9 mouse cellular contexts compared by ENCODE assay signal in the genomic region with DNA sequence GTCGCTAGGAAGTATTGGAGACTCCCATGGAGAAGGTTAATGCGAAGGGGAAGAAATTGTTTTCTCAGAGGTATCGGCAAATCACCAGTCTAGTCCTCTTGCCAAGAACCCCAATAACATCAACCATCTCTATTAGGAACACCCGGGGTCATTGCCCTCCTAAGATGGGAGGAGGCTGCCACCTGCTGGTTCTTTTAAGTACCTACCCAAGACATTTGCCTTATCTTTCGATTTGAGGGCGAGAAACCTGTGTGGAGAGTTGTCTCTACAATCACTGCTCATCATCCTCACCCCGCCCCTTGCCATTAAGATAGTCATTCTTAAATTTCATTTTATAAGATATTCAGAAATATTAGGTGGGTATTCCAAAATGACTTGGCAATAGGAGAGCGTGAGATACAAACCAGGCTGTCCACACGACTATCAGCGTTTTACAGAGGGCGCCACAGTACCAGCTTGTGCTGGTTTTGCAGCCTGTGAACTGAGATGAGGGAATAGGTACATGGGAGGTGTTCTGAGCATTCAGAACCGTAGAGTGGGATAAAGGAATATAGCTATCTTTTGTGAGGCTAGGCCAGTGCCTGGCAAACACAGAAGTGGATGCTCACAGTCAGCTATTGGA.
DNase-seq lines count a peak whose midpoint lies in the region; ATAC-seq and TF ChIP-seq lines count a peak whose summit lies in the region.
"Had no signal": no experiment of that assay in that cellular context is flagged by ENCODE, and none has a peak within 500 bp of the region (broad histone marks: within the 10 kb centered on the region; RNA-seq: fewer than 3 reads in every experiment).

No protein-coding gene starts in this region.

- DNase-seq in CD4-positive helper T cell, adult 2 months (ENCODE audit: low read depth, low spot score) = peak; percentile 79
- DNase-seq in adrenal gland, postnatal 36 days = peak; percentile 57 to 77
- peak; percentile 45 for DNase-seq in heart, postnatal 0 days (ENCODE audit: low spot score)
- DNase-seq in kidney, postnatal 25 days = peak; percentile 53 to 73
- peak in 2 of 3 experiments; percentile 9 to 20 for DNase-seq in liver, embryonic 14.5 days (ENCODE audit: low read depth in 3 of 3, low spot score in 3 of 3)
- DNase-seq in thymus, adult 18-20 months = peak; percentile 17 to 36

- H3K27ac ChIP-seq in embryonic facial prominence, embryonic 15.5 days (replicated peaks) = no peak overlapping the region
- H3K27ac ChIP-seq in heart, postnatal 0 days (ENCODE audit: low read depth) = no peak overlapping the region
- H3K27ac ChIP-seq in liver, embryonic 14.5 days = no peak overlapping the region
- no peak overlapping the region for H3K27ac ChIP-seq in neural tube, embryonic 15.5 days (replicated peaks)
- H3K27ac ChIP-seq: embryonic facial prominence, embryonic 12.5 days had no signal

- no peaks in the 10 kb centered on the region for H3K36me3 ChIP-seq in embryonic facial prominence, embryonic 15.5 days
- H3K36me3 ChIP-seq in heart, postnatal 0 days (replicated peaks; ENCODE audit: control insufficient read depth, insufficient read depth, low read length) = no peaks in the 10 kb centered on the region
- no peaks in the 10 kb centered on the region for H3K36me3 ChIP-seq in liver, embryonic 14.5 days (replicated peaks; ENCODE audit: control insufficient read depth, insufficient read depth, low read depth)
- no peaks in the 10 kb centered on the region for H3K36me3 ChIP-seq in neural tube, embryonic 15.5 days
- H3K36me3 ChIP-seq: embryonic facial prominence, embryonic 12.5 days had no signal

- 38% methylated on average over 12 of the region's 12 CpGs for WGBS in embryonic facial prominence, embryonic 15.5 days
- 28% methylated on average over 12 of the region's 12 CpGs for WGBS in heart, postnatal 0 days
- WGBS in liver, embryonic 14.5 days (ENCODE audit: insufficient replicate concordance) = 31% methylated on average over 12 of the region's 12 CpGs
- 44% methylated on average over 12 of the region's 12 CpGs for WGBS in neural tube, embryonic 15.5 days

- H3K4me3 ChIP-seq in embryonic facial prominence, embryonic 15.5 days (replicated peaks) = 0 out of 2 replicates have a peak overlapping the region, but pooled peaks have one; percentile 11
- H3K4me3 ChIP-seq in heart, postnatal 0 days (ENCODE audit: low read depth, low read length) = no peak overlapping the region
- no peak overlapping the region for H3K4me3 ChIP-seq in liver, embryonic 14.5 days (ENCODE audit: insufficient read depth in 1 of 2, low read depth in 2 of 2, low read length in 2 of 2)
- no peak overlapping the region for H3K4me3 ChIP-seq in neural tube, embryonic 15.5 days (replicated peaks)
- H3K4me3 ChIP-seq: embryonic facial prominence, embryonic 12.5 days had no signal

- TF ChIP-seq CTCF in heart, postnatal 0 days (IDR thresholded peaks at IDR 0.05; ENCODE audit: low read depth) = peak; percentile 76
- peak; percentile 49 for TF ChIP-seq CTCF in liver, embryonic 14.5 days (IDR thresholded peaks at IDR 0.05; ENCODE audit: low read depth)

- H3K27me3 ChIP-seq in embryonic facial prominence, embryonic 15.5 days = no peaks in the 10 kb centered on the region
- peaks cover 3% of the 10 kb centered on the region; the same call in 1 of the 2 replicates for H3K27me3 ChIP-seq in heart, postnatal 0 days (ENCODE audit: control insufficient read depth, insufficient read depth, low read length)
- no peaks in the 10 kb centered on the region for H3K27me3 ChIP-seq in liver, embryonic 14.5 days (ENCODE audit: control insufficient read depth, insufficient read depth, low read length)
- 0 out of 2 replicates have a peak, but pooled peaks cover 4% of the 10 kb centered on the region for H3K27me3 ChIP-seq in neural tube, embryonic 15.5 days (replicated peaks)
- H3K27me3 ChIP-seq: embryonic facial prominence, embryonic 12.5 days had no signal

- H3K4me2 ChIP-seq in embryonic facial prominence, embryonic 15.5 days (replicated peaks) = no peak overlapping the region
- peak overlapping the region; percentile 40; the same call in 1 of the 2 replicates for H3K4me2 ChIP-seq in heart, postnatal 0 days (ENCODE audit: low read depth, low read length)
- no peak overlapping the region for H3K4me2 ChIP-seq in liver, embryonic 14.5 days (ENCODE audit: low read depth)
- no peak overlapping the region for H3K4me2 ChIP-seq in neural tube, embryonic 15.5 days
- H3K4me2 ChIP-seq: embryonic facial prominence, embryonic 12.5 days had no signal

- no peak overlapping the region for H3K9ac ChIP-seq in embryonic facial prominence, embryonic 15.5 days
- H3K9ac ChIP-seq in heart, postnatal 0 days (replicated peaks; ENCODE audit: low read depth, low read length) = no peak overlapping the region
- no peak overlapping the region for H3K9ac ChIP-seq in liver, embryonic 14.5 days (replicated peaks)
- no peak overlapping the region for H3K9ac ChIP-seq in neural tube, embryonic 15.5 days (replicated peaks)
- H3K9ac ChIP-seq: embryonic facial prominence, embryonic 12.5 days had no signal

- no peaks in the 10 kb centered on the region for H3K9me3 ChIP-seq in embryonic facial prominence, embryonic 15.5 days (replicated peaks)
- H3K9me3 ChIP-seq in heart, postnatal 0 days (replicated peaks; ENCODE audit: control insufficient read depth, low read length) = no peaks in the 10 kb centered on the region
- no peaks in the 10 kb centered on the region for H3K9me3 ChIP-seq in liver, embryonic 14.5 days (ENCODE audit: control insufficient read depth, low read length)
- no peaks in the 10 kb centered on the region for H3K9me3 ChIP-seq in neural tube, embryonic 15.5 days (replicated peaks)
- H3K9me3 ChIP-seq: embryonic facial prominence, embryonic 12.5 days had no signal

- no peak for ATAC-seq in embryonic facial prominence, embryonic 15.5 days (ENCODE audit: insufficient number of reproducible peaks, low FRiP score, low TSS enrichment, low read depth)
- ATAC-seq in heart, postnatal 0 days (ENCODE audit: insufficient read depth, low read depth) = no peak
- no peak for ATAC-seq in liver, embryonic 14.5 days (ENCODE audit: insufficient read depth)
- ATAC-seq in neural tube, embryonic 15.5 days (ENCODE audit: low FRiP score) = peak; percentile 85

- no peak for TF ChIP-seq EP300 in heart, postnatal 0 days (IDR thresholded peaks at IDR 0.05; ENCODE audit: low read depth)
- TF ChIP-seq EP300 in liver, embryonic 14.5 days (IDR thresholded peaks at IDR 0.05; ENCODE audit: low read depth) = no peak

- no peaks in the 10 kb centered on the region for H3K4me1 ChIP-seq in embryonic facial prominence, embryonic 15.5 days
- H3K4me1 ChIP-seq in heart, postnatal 0 days (ENCODE audit: control insufficient read depth, insufficient read depth) = no peaks in the 10 kb centered on the region
- H3K4me1 ChIP-seq in liver, embryonic 14.5 days (replicated peaks; ENCODE audit: control insufficient read depth in 2 of 2, insufficient read depth in 2 of 2, low read length in 1 of 2) = no peaks in the 10 kb centered on the region
- H3K4me1 ChIP-seq in neural tube, embryonic 15.5 days = no peaks in the 10 kb centered on the region
- H3K4me1 ChIP-seq: embryonic facial prominence, embryonic 12.5 days had no signal

Comparison
In these comparisons a context has a peak if more than half of its experiments do, and no peak if none do; other contexts are left out.
1. DNase-seq: peak in every context shown above with its lines; median percentile 79 in CD4-positive helper T cell, adult 2 months; 67 in adrenal gland, postnatal 36 days; 63 in kidney, postnatal 25 days; 45 in heart, postnatal 0 days; 26 in thymus, adult 18-20 months; 14 in liver, embryonic 14.5 days.